Mouse (Mus musculus): ENCODE measurements around the gene Casp9. TPM values are rescaled to one million over a fixed set of nuclear protein-coding genes. Genes with fewer than 3 reads are reported as not detected.

Casp9 gene
- polyA plus RNA-seq, 1 experiment from 2014 or later, result 14.3 TPM

GRCm38 (mm10) chr4:141853437-141853836, 60.0 kb downstream of the Casp9 start:
- Histone ChIP-seq H3K9ac (no peak overlapping the region), H3K4me3 (no peak overlapping the region)
- 79% methylated on average over 9 of the region's 9 CpGs for WGBS

GRCm38 (mm10) chr4:141857422-141857930, 64.1 kb downstream of the Casp9 start:
- no peaks in the 10 kb centered on the region for H3K9me3 ChIP-seq
- H3K4me3 ChIP-seq, result no peak overlapping the region
- 16% methylated on average over 10 of the region's 10 CpGs for WGBS
- no peaks in the 10 kb centered on the region for H3K27me3 ChIP-seq (replicated peaks)
- ATAC-seq (ENCODE audit: extremely low read depth, insufficient number of reproducible peaks, low FRiP score, low TSS enrichment), result no peak
- H3K4me1 ChIP-seq, result peaks cover 6% of the 10 kb centered on the region
- H3K9ac ChIP-seq, result 0 out of 2 replicates have a peak overlapping the region, but pooled peaks have one; percentile 44
- H3K27ac ChIP-seq (replicated peaks), result peak overlapping the region; percentile 36; the same call in 1 of the 2 replicates
- H3K4me2 ChIP-seq, result no peak overlapping the region
- H3K36me3 ChIP-seq, result peaks cover 48% of the 10 kb centered on the region

More at GRCm38 (mm10) chr4:141853437-141853836, 60.0 kb downstream of the Casp9 start:
- Histone ChIP-seq H3K36me3 (peaks cover 7% of the 10 kb centered on the region), H3K27me3 (replicated peaks) (no peaks in the 10 kb centered on the region), H3K4me2 (no peak overlapping the region), H3K4me1 (peaks cover 6% of the 10 kb centered on the region), H3K27ac (replicated peaks) (no peak overlapping the region), H3K9me3 (no peaks in the 10 kb centered on the region)
- no peak for ATAC-seq (ENCODE audit: extremely low read depth, insufficient number of reproducible peaks, low FRiP score, low TSS enrichment)

- Histone ChIP-seq H3K9me3 (no peaks in the 10 kb centered on the region), H3K4me3 (no peak overlapping the region), H3K4me1 (peaks cover 14% of the 10 kb centered on the region), H3K27ac (replicated peaks) (no peak overlapping the region), H3K9ac (no peak overlapping the region), H3K4me2 (no peak overlapping the region), H3K27me3 (replicated peaks) (no peaks in the 10 kb centered on the region), H3K36me3 (peaks cover 48% of the 10 kb centered on the region)
- WGBS, result 91% methylated on average over 20 of the region's 20 CpGs
- no peak for ATAC-seq (ENCODE audit: extremely low read depth, insufficient number of reproducible peaks, low FRiP score, low TSS enrichment)
These were observed 65.1 kb downstream of the Casp9 start for GRCm38 (mm10) chr4:141858501-141858900.

GRCm38 (mm10) chr4:141859351-141859750, 65.9 kb downstream of the Casp9 start:
- peaks cover 22% of the 10 kb centered on the region for H3K4me1 ChIP-seq
- peaks cover 54% of the 10 kb centered on the region for H3K36me3 ChIP-seq

GRCm38 (mm10) chr4:141860246-141860841, 66.9 kb downstream of the Casp9 start:
- H3K4me3 ChIP-seq, result no peak overlapping the region
- H3K4me1 ChIP-seq, result peaks cover 26% of the 10 kb centered on the region
- no peak overlapping the region for H3K4me2 ChIP-seq
- H3K36me3 ChIP-seq, result peaks cover 64% of the 10 kb centered on the region
- no peaks in the 10 kb centered on the region for H3K27me3 ChIP-seq (replicated peaks)
- H3K9ac ChIP-seq, result no peak overlapping the region
- H3K27ac ChIP-seq (replicated peaks), result no peak overlapping the region
- ATAC-seq (ENCODE audit: extremely low read depth, insufficient number of reproducible peaks, low FRiP score, low TSS enrichment), result no peak
- 73% methylated on average over 19 of the region's 19 CpGs for WGBS
- no peaks in the 10 kb centered on the region for H3K9me3 ChIP-seq

More at GRCm38 (mm10) chr4:141859351-141859750, 65.9 kb downstream of the Casp9 start:
- Histone ChIP-seq H3K27ac (replicated peaks) (no peak overlapping the region), H3K4me2 (no peak overlapping the region), H3K9ac (no peak overlapping the region), H3K9me3 (no peaks in the 10 kb centered on the region), H3K4me3 (no peak overlapping the region), H3K27me3 (replicated peaks) (no peaks in the 10 kb centered on the region)
- 88% methylated on average over 14 of the region's 14 CpGs for WGBS
- no peak for ATAC-seq (ENCODE audit: extremely low read depth, insufficient number of reproducible peaks, low FRiP score, low TSS enrichment)

GRCm38 (mm10) chr4:141861591-141862295, 68.3 kb downstream of the Casp9 start:
- Histone ChIP-seq H3K27ac (replicated peaks) (no peak overlapping the region), H3K27me3 (replicated peaks) (no peaks in the 10 kb centered on the region), H3K36me3 (peaks cover 72% of the 10 kb centered on the region), H3K9me3 (no peaks in the 10 kb centered on the region), H3K4me3 (no peak overlapping the region), H3K4me1 (peaks cover 40% of the 10 kb centered on the region), H3K9ac (no peak overlapping the region), H3K4me2 (no peak overlapping the region)
- ATAC-seq (ENCODE audit: extremely low read depth, insufficient number of reproducible peaks, low FRiP score, low TSS enrichment), result no peak
- 86% methylated on average over 17 of the region's 17 CpGs for WGBS

- Histone ChIP-seq H3K27me3 (replicated peaks) (no peaks in the 10 kb centered on the region), H3K27ac (replicated peaks) (peak overlapping the region; percentile 76), H3K4me3 (no peak overlapping the region), H3K9ac (peak overlapping the region; percentile 40; the same call in 1 of the 2 replicates), H3K36me3 (peaks cover 69% of the 10 kb centered on the region), H3K9me3 (no peaks in the 10 kb centered on the region), H3K4me1 (peaks cover 47% of the 10 kb centered on the region), H3K4me2 (no peak overlapping the region)
- WGBS, result 57% methylated on average over 5 of the region's 5 CpGs
- no peak for ATAC-seq (ENCODE audit: extremely low read depth, insufficient number of reproducible peaks, low FRiP score, low TSS enrichment)
These were observed 69.5 kb downstream of the Casp9 start for GRCm38 (mm10) chr4:141862867-141863266.

- no peak overlapping the region for H3K4me2 ChIP-seq
- H3K36me3 ChIP-seq, result peaks cover 62% of the 10 kb centered on the region
- no peak overlapping the region for H3K4me3 ChIP-seq
- H3K4me1 ChIP-seq, result peaks cover 55% of the 10 kb centered on the region
- peak overlapping the region; percentile 76 for H3K27ac ChIP-seq (replicated peaks)
- H3K9ac ChIP-seq, result no peak overlapping the region
- H3K27me3 ChIP-seq (replicated peaks), result no peaks in the 10 kb centered on the region
- H3K9me3 ChIP-seq, result no peaks in the 10 kb centered on the region
- no peak for ATAC-seq (ENCODE audit: extremely low read depth, insufficient number of reproducible peaks, low FRiP score, low TSS enrichment)
- WGBS, result 72% methylated on average over 7 of the region's 7 CpGs
These were observed 70.4 kb downstream of the Casp9 start for GRCm38 (mm10) chr4:141863726-141864280.

GRCm38 (mm10) chr4:141864506-141864905, 71.1 kb downstream of the Casp9 start:
- Histone ChIP-seq H3K4me1 (peaks cover 62% of the 10 kb centered on the region), H3K27me3 (replicated peaks) (no peaks in the 10 kb centered on the region)

GRCm38 (mm10) chr4:141865006-141865405, 71.6 kb downstream of the Casp9 start:
- Histone ChIP-seq H3K4me3 (no peak overlapping the region), H3K4me1 (peaks cover 67% of the 10 kb centered on the region), H3K27me3 (replicated peaks) (no peaks in the 10 kb centered on the region), H3K9me3 (no peaks in the 10 kb centered on the region), H3K36me3 (peaks cover 57% of the 10 kb centered on the region), H3K9ac (no peak overlapping the region), H3K4me2 (no peak overlapping the region), H3K27ac (replicated peaks) (0 out of 2 replicates have a peak overlapping the region, but pooled peaks have one; percentile 92)
- ATAC-seq (ENCODE audit: extremely low read depth, insufficient number of reproducible peaks, low FRiP score, low TSS enrichment), result no peak
- WGBS, result 90% methylated on average over 5 of the region's 5 CpGs

More at GRCm38 (mm10) chr4:141864506-141864905, 71.1 kb downstream of the Casp9 start:
- no peak overlapping the region for H3K4me2 ChIP-seq
- 92% methylated on average over 8 of the region's 8 CpGs for whole genome bisulfite sequencing
- H3K4me3 ChIP-seq, result no peak overlapping the region
- H3K27ac ChIP-seq (replicated peaks), result peak overlapping the region; percentile 76; the same call in 1 of the 2 replicates
- H3K36me3 ChIP-seq, result peaks cover 60% of the 10 kb centered on the region
- no peak for ATAC-seq (ENCODE audit: extremely low read depth, insufficient number of reproducible peaks, low FRiP score, low TSS enrichment)
- H3K9me3 ChIP-seq, result no peaks in the 10 kb centered on the region
- H3K9ac ChIP-seq, result no peak overlapping the region

All from heart, embryonic 13.5 days (tissue).